Mouse (Mus musculus): ENCODE measurements around the gene Nt5e. TPM values are rescaled to one million over a fixed set of nuclear protein-coding genes. Genes with fewer than 3 reads are reported as not detected.
"Not testable (repeated sequence)": the region's sequence is repeated elsewhere in the genome, so short reads cannot be mapped to it uniquely, and the experiment has no call there.

Gene Nt5e
- polyA plus RNA-seq (2014; fragmentation: Nextera tagmentation; extraction: Ambion mirVana) = 0.17 and 1.7 TPM in 2 replicates

GRCm38 (mm10) chr9:88326930-88327901, at the start of gene Nt5e:
TSS of gene Nt5e (plus strand) at chr9:88327197.
- Histone ChIP-seq H3K9ac (ENCODE audit: low read depth, low read length) (peak within 1 kb of the TSS; percentile 58), H3K36me3 (ENCODE audit: control insufficient read depth, insufficient read depth, low read length) (no peaks in the 10 kb centered on the region), H3K4me1 (ENCODE audit: control insufficient read depth, insufficient read depth, low read length) (no peaks in the 10 kb centered on the region), H3K27me3 (ENCODE audit: control insufficient read depth, insufficient read depth, low read length) (peaks cover 6% of the 10 kb centered on the region; the same call in 1 of the 2 replicates), H3K4me3 (ENCODE audit: low read length) (peak within 1 kb of the TSS; percentile 56), H3K27ac (ENCODE audit: low read depth, low read length) (no peak within 1 kb of the TSS), H3K4me2 (replicated peaks; ENCODE audit: low read depth, low read length) (peak within 1 kb of the TSS; percentile 96), H3K9me3 (ENCODE audit: control insufficient read depth, low read length) (no peaks in the 10 kb centered on the region)
- ATAC-seq (ENCODE audit: low FRiP score, low TSS enrichment) = peak; percentile 96
- WGBS = under 1% methylated on average over 59 of the region's 66 CpGs

- no peak overlapping the region for H3K27ac ChIP-seq (ENCODE audit: low read depth, low read length)
- ATAC-seq (ENCODE audit: low FRiP score, low TSS enrichment) = no peak
- 77% methylated on average over 4 of the region's 4 CpGs for WGBS
Observed at GRCm38 (mm10) chr9:88277588-88277987, 49.4 kb upstream of the Nt5e start.

GRCm38 (mm10) chr9:88279728-88280127, 47.3 kb upstream of the Nt5e start:
- Histone ChIP-seq H3K4me3 (ENCODE audit: low read length) (no peak overlapping the region), H3K9ac (ENCODE audit: low read depth, low read length) (no peak overlapping the region), H3K27ac (ENCODE audit: low read depth, low read length) (no peak overlapping the region), H3K9me3 (ENCODE audit: control insufficient read depth, low read length) (no peaks in the 10 kb centered on the region), H3K4me1 (ENCODE audit: control insufficient read depth, insufficient read depth, low read length) (no peaks in the 10 kb centered on the region), H3K36me3 (ENCODE audit: control insufficient read depth, insufficient read depth, low read length) (no peaks in the 10 kb centered on the region), H3K27me3 (ENCODE audit: control insufficient read depth, insufficient read depth, low read length) (no peaks in the 10 kb centered on the region), H3K4me2 (replicated peaks; ENCODE audit: low read depth, low read length) (no peak overlapping the region)
- WGBS = 80% methylated on average over 2 of the region's 2 CpGs
- ATAC-seq (ENCODE audit: low FRiP score, low TSS enrichment) = no peak

More at GRCm38 (mm10) chr9:88277588-88277987, 49.4 kb upstream of the Nt5e start:
- H3K4me2 ChIP-seq (replicated peaks; ENCODE audit: low read depth, low read length) = no peak overlapping the region
- no peak overlapping the region for H3K9ac ChIP-seq (ENCODE audit: low read depth, low read length)
- no peaks in the 10 kb centered on the region for H3K9me3 ChIP-seq (ENCODE audit: control insufficient read depth, low read length)
- H3K4me3 ChIP-seq (ENCODE audit: low read length) = no peak overlapping the region
- H3K36me3 ChIP-seq (ENCODE audit: control insufficient read depth, insufficient read depth, low read length) = no peaks in the 10 kb centered on the region
- H3K27me3 ChIP-seq (ENCODE audit: control insufficient read depth, insufficient read depth, low read length) = no peaks in the 10 kb centered on the region
- H3K4me1 ChIP-seq (ENCODE audit: control insufficient read depth, insufficient read depth, low read length) = no peaks in the 10 kb centered on the region

- H3K9me3 ChIP-seq (ENCODE audit: control insufficient read depth, low read length) = no peaks in the 10 kb centered on the region
- H3K36me3 ChIP-seq (ENCODE audit: control insufficient read depth, insufficient read depth, low read length) = no peaks in the 10 kb centered on the region
- H3K9ac ChIP-seq (ENCODE audit: low read depth, low read length) = no peak overlapping the region
- no peak overlapping the region for H3K27ac ChIP-seq (ENCODE audit: low read depth, low read length)
- ATAC-seq (ENCODE audit: low FRiP score, low TSS enrichment) = no peak
- no peak overlapping the region for H3K4me3 ChIP-seq (ENCODE audit: low read length)
- no peaks in the 10 kb centered on the region for H3K27me3 ChIP-seq (ENCODE audit: control insufficient read depth, insufficient read depth, low read length)
- H3K4me2 ChIP-seq (replicated peaks; ENCODE audit: low read depth, low read length) = no peak overlapping the region
- 82% methylated on average over 7 of the region's 7 CpGs for WGBS
- no peaks in the 10 kb centered on the region for H3K4me1 ChIP-seq (ENCODE audit: control insufficient read depth, insufficient read depth, low read length)
Observed at GRCm38 (mm10) chr9:88289568-88290168, 37.3 kb upstream of the Nt5e start.

GRCm38 (mm10) chr9:88292836-88293370, 34.1 kb upstream of the Nt5e start:
- Histone ChIP-seq H3K4me1 (ENCODE audit: control insufficient read depth, insufficient read depth, low read length) (no peaks in the 10 kb centered on the region), H3K4me3 (ENCODE audit: low read length) (no peak overlapping the region), H3K27ac (ENCODE audit: low read depth, low read length) (no peak overlapping the region), H3K4me2 (replicated peaks; ENCODE audit: low read depth, low read length) (no peak overlapping the region), H3K9me3 (ENCODE audit: control insufficient read depth, low read length) (no peaks in the 10 kb centered on the region), H3K9ac (ENCODE audit: low read depth, low read length) (no peak overlapping the region), H3K36me3 (ENCODE audit: control insufficient read depth, insufficient read depth, low read length) (no peaks in the 10 kb centered on the region), H3K27me3 (ENCODE audit: control insufficient read depth, insufficient read depth, low read length) (no peaks in the 10 kb centered on the region)
- WGBS = 86% methylated on average over 2 of the region's 2 CpGs
- no peak for ATAC-seq (ENCODE audit: low FRiP score, low TSS enrichment)

- no peaks in the 10 kb centered on the region for H3K27me3 ChIP-seq (ENCODE audit: control insufficient read depth, insufficient read depth, low read length)
- H3K9ac ChIP-seq (ENCODE audit: low read depth, low read length) = no peak overlapping the region
- no peaks in the 10 kb centered on the region for H3K9me3 ChIP-seq (ENCODE audit: control insufficient read depth, low read length)
- 59% methylated on average over 4 of the region's 4 CpGs for WGBS
- H3K36me3 ChIP-seq (ENCODE audit: control insufficient read depth, insufficient read depth, low read length) = no peaks in the 10 kb centered on the region
- no peak overlapping the region for H3K4me3 ChIP-seq (ENCODE audit: low read length)
- ATAC-seq (ENCODE audit: low FRiP score, low TSS enrichment) = no peak
- H3K4me2 ChIP-seq (replicated peaks; ENCODE audit: low read depth, low read length) = no peak overlapping the region
- H3K27ac ChIP-seq (ENCODE audit: low read depth, low read length) = no peak overlapping the region
- H3K4me1 ChIP-seq (ENCODE audit: control insufficient read depth, insufficient read depth, low read length) = no peaks in the 10 kb centered on the region
Observed at GRCm38 (mm10) chr9:88295798-88296197, 31.2 kb upstream of the Nt5e start.

- H3K4me2 ChIP-seq (replicated peaks; ENCODE audit: low read depth, low read length) = no peak overlapping the region
- no peak overlapping the region for H3K4me3 ChIP-seq (ENCODE audit: low read length)
- no peak overlapping the region for H3K27ac ChIP-seq (ENCODE audit: low read depth, low read length)
- no peak overlapping the region for H3K9ac ChIP-seq (ENCODE audit: low read depth, low read length)
- H3K36me3 ChIP-seq (ENCODE audit: control insufficient read depth, insufficient read depth, low read length) = no peaks in the 10 kb centered on the region
- H3K9me3 ChIP-seq (ENCODE audit: control insufficient read depth, low read length) = no peaks in the 10 kb centered on the region
- H3K4me1 ChIP-seq (ENCODE audit: control insufficient read depth, insufficient read depth, low read length) = no peaks in the 10 kb centered on the region
- H3K27me3 ChIP-seq (ENCODE audit: control insufficient read depth, insufficient read depth, low read length) = no peaks in the 10 kb centered on the region
- no peak for ATAC-seq (ENCODE audit: low FRiP score, low TSS enrichment)
- WGBS = 67% methylated on average over 5 of the region's 5 CpGs
Observed at GRCm38 (mm10) chr9:88296321-88296720, 30.7 kb upstream of the Nt5e start.

GRCm38 (mm10) chr9:88297244-88297643, 29.8 kb upstream of the Nt5e start:
- WGBS = 80% methylated on average over 3 of the region's 3 CpGs
- not testable (repeated sequence) for H3K4me2 ChIP-seq (replicated peaks; ENCODE audit: low read depth, low read length); H3K27me3 ChIP-seq (ENCODE audit: control insufficient read depth, insufficient read depth, low read length); H3K27ac ChIP-seq (ENCODE audit: low read depth, low read length); H3K9ac ChIP-seq (ENCODE audit: low read depth, low read length); H3K4me1 ChIP-seq (ENCODE audit: control insufficient read depth, insufficient read depth, low read length); H3K4me3 ChIP-seq (ENCODE audit: low read length); H3K36me3 ChIP-seq (ENCODE audit: control insufficient read depth, insufficient read depth, low read length); ATAC-seq (ENCODE audit: low FRiP score, low TSS enrichment); H3K9me3 ChIP-seq (ENCODE audit: control insufficient read depth, low read length)
